In genomic region chrX:11752513-11752912, GRCm38 (mm10) we compare ENCODE assay signal across 9 mouse cellular contexts.
DNase-seq lines count a peak whose midpoint lies in the region; ATAC-seq and TF ChIP-seq lines count a peak whose summit lies in the region.
"Had no signal": no experiment of that assay in that cellular context is flagged by ENCODE, and none has a peak within 500 bp of the region (broad histone marks: within the 10 kb centered on the region; RNA-seq: fewer than 3 reads in every experiment).

No protein-coding gene starts in this region.

- no peak overlapping the region for H3K4me3 ChIP-seq in heart, embryonic 11.5 days (ENCODE audit: low read depth, low read length)
- no peak overlapping the region for H3K4me3 ChIP-seq in lung, embryonic 14.5 days (ENCODE audit: low read depth, low read length)
- H3K4me3 ChIP-seq in MEL (ENCODE audit: control insufficient read depth in 1 of 2, insufficient read depth in 1 of 2, low read depth in 2 of 2, low read length in 2 of 2), result peak overlapping the region in 1 of 2 experiments; percentile 60; a peak in 2 of 4 replicates

- no peak for TF ChIP-seq EP300 in MEL (IDR thresholded peaks at IDR 0.05; ENCODE audit: low read depth in 1 of 2, low read length in 2 of 2)

- 70% methylated on average over 5 of the region's 5 CpGs for WGBS in heart, embryonic 11.5 days (ENCODE audit: insufficient replicate concordance)
- WGBS in lung, embryonic 14.5 days, result 62% methylated on average over 5 of the region's 5 CpGs

- H3K9me3 ChIP-seq in heart, embryonic 11.5 days (replicated peaks; ENCODE audit: control insufficient read depth, low read length), result no peaks in the 10 kb centered on the region
- H3K9me3 ChIP-seq in lung, embryonic 14.5 days (ENCODE audit: low read depth, low read length), result no peaks in the 10 kb centered on the region
- H3K9me3 ChIP-seq in MEL (replicated peaks; ENCODE audit: insufficient read depth, low read length), result no peaks in the 10 kb centered on the region

- TF ChIP-seq RAD21 in MEL (IDR thresholded peaks at IDR 0.05; ENCODE audit: low read depth, low read length), result no peak

- TF ChIP-seq POLR2A in MEL (IDR thresholded peaks at IDR 0.05; ENCODE audit: control insufficient read depth in 1 of 2, insufficient read depth in 1 of 2, low read depth in 1 of 2, low read length in 2 of 2, poor library complexity in 1 of 2), result no peak

- H3K27me3 ChIP-seq in heart, embryonic 11.5 days (ENCODE audit: control insufficient read depth, insufficient read depth, low read length), result no peaks in the 10 kb centered on the region; the same call in 1 of the 2 replicates
- H3K27me3 ChIP-seq in lung, embryonic 14.5 days (ENCODE audit: insufficient read depth, low read length), result no peaks in the 10 kb centered on the region
- no peaks in the 10 kb centered on the region for H3K27me3 ChIP-seq in MEL (ENCODE audit: control insufficient read depth in 1 of 2, insufficient read depth in 2 of 2, low read length in 2 of 2)

- peaks cover 12% of the 10 kb centered on the region for H3K4me1 ChIP-seq in heart, embryonic 11.5 days (ENCODE audit: control insufficient read depth, insufficient read depth, low read length)
- 0 out of 2 replicates have a peak, but pooled peaks cover 6% of the 10 kb centered on the region for H3K4me1 ChIP-seq in lung, embryonic 14.5 days (ENCODE audit: insufficient read depth)
- peaks cover 3 to 20% of the 10 kb centered on the region in 2 experiments; a peak in 3 of 4 replicates for H3K4me1 ChIP-seq in MEL (ENCODE audit: control insufficient read depth in 1 of 2, insufficient read depth in 2 of 2, low read length in 2 of 2)

- no peak overlapping the region for H3K9ac ChIP-seq in heart, embryonic 11.5 days (ENCODE audit: low read depth, low read length)
- H3K9ac ChIP-seq in lung, embryonic 14.5 days, result no peak overlapping the region
- H3K9ac ChIP-seq in MEL (ENCODE audit: control insufficient read depth, low read depth, low read length, poor library complexity, severe bottlenecking), result peak overlapping the region; percentile 76

- H3K36me3 ChIP-seq in heart, embryonic 11.5 days (ENCODE audit: control insufficient read depth, insufficient read depth, low read length), result no peaks in the 10 kb centered on the region
- H3K36me3 ChIP-seq in lung, embryonic 14.5 days (ENCODE audit: insufficient read depth), result no peaks in the 10 kb centered on the region
- H3K36me3 ChIP-seq in MEL (ENCODE audit: control insufficient read depth in 1 of 2, insufficient read depth in 2 of 2, low read length in 2 of 2), result peaks cover 0 to 12% of the 10 kb centered on the region in 2 experiments; a peak in 2 of 4 replicates

- TF ChIP-seq CTCF in lung, embryonic 14.5 days (IDR thresholded peaks at IDR 0.05; ENCODE audit: low read depth), result no peak
- TF ChIP-seq CTCF in MEL (IDR thresholded peaks at IDR 0.05 in 2 of 3, conservative IDR thresholded peaks at IDR 0.05 in 1 of 3; ENCODE audit: control insufficient read depth in 1 of 3, insufficient read depth in 1 of 3, low read depth in 2 of 3, low read length in 3 of 3, poor library complexity in 1 of 3, severe bottlenecking in 1 of 3), result no peak

- H3K4me2 ChIP-seq in heart, embryonic 11.5 days, result no peak overlapping the region
- no peak overlapping the region for H3K4me2 ChIP-seq in lung, embryonic 14.5 days

- DNase-seq in heart, adult 18-20 months, result no peak
- peak; percentile 25 for DNase-seq in lung, embryonic 14.5 days
- DNase-seq in lung, postnatal 14 days, result no peak
- DNase-seq in MEL (ENCODE audit: low read depth, low spot score), result no peak
- DNase-seq in kidney, postnatal 10 days, result peak; percentile 5
- DNase-seq: cerebellum, postnatal 36 days had no signal

- peak overlapping the region; percentile 46 for H3K27ac ChIP-seq in heart, embryonic 11.5 days (ENCODE audit: low read depth, low read length)
- no peak overlapping the region for H3K27ac ChIP-seq in lung, embryonic 14.5 days (ENCODE audit: low read depth)
- H3K27ac ChIP-seq in MEL (ENCODE audit: control insufficient read depth, low read depth, low read length), result peak overlapping the region; percentile 98

- no peaks in the 10 kb centered on the region; the same call in 1 of the 2 replicates for H3K79me2 ChIP-seq in MEL (ENCODE audit: control insufficient read depth, insufficient read depth, low read length, poor library complexity)

- ATAC-seq in heart, embryonic 11.5 days (replicated peaks; ENCODE audit: insufficient number of reproducible peaks, low FRiP score, low TSS enrichment), result no peak
- no peak for ATAC-seq in lung, embryonic 14.5 days (ENCODE audit: insufficient read depth)
- ATAC-seq in megakaryocyte-erythroid progenitor cell, adult 5-6 weeks (replicated peaks; ENCODE audit: low FRiP score, low TSS enrichment, poor library complexity, severe bottlenecking), result no peak
- ATAC-seq in erythroblast, adult 5-6 weeks (replicated peaks; ENCODE audit: low FRiP score, poor library complexity, severe bottlenecking), result no peak

TF ChIP-seq in MEL, 35 proteins besides CTCF, POLR2A, EP300 and RAD21:
- TF ChIP-seq MYC (IDR thresholded peaks at IDR 0.05; ENCODE audit: low read depth, low read length) (no peak), BHLHE40 (IDR thresholded peaks at IDR 0.05; ENCODE audit: borderline replicate concordance, low read depth, low read length) (no peak), SMC3 (IDR thresholded peaks at IDR 0.05; ENCODE audit: low read depth, low read length) (no peak), ZKSCAN1 (IDR thresholded peaks at IDR 0.05; ENCODE audit: low read depth, low read length) (no peak), CHD2 (IDR thresholded peaks at IDR 0.05; ENCODE audit: low read length) (no peak), E2F4 (IDR thresholded peaks at IDR 0.05; ENCODE audit: borderline replicate concordance, low read depth, low read length) (no peak), TCF12 (IDR thresholded peaks at IDR 0.05; ENCODE audit: low read depth, low read length) (no peak), RCOR1 (IDR thresholded peaks at IDR 0.05; ENCODE audit: low read depth, low read length) (no peak), NRF1 (IDR thresholded peaks at IDR 0.05; ENCODE audit: insufficient read depth, low read depth, low read length, poor library complexity, severe bottlenecking) (no peak), MAZ (IDR thresholded peaks at IDR 0.05; ENCODE audit: low read depth, low read length) (no peak)
TF ChIP-seq in MEL: peak in this region for 0.

Comparison
In these comparisons a context has a peak if more than half of its experiments do, and no peak if none do; other contexts are left out.
1. DNase-seq: peak in lung, embryonic 14.5 days (single experiment) and kidney, postnatal 10 days (single experiment); none in heart, adult 18-20 months (0 of 2), lung, postnatal 14 days (single experiment) and MEL (single experiment).